Mouse (Mus musculus) embryonic stem cell, embryonic (primary cell): ENCODE measurements at regions not wholly inside any gene's neighbourhood (a gene's known extent, or its start where the extent isn't known, plus 50 kb on each side); places are given as distances from the start of the nearest gene placed in this dataset.

Experiments
- CTCF ChIA-PET, 4 experiments: fragments of 300-600 bp in 2 of 4; fragments of 350-600 bp in 2 of 4; sonication (Branson Sonifier 250); formaldehyde crosslinking; loops; one replicate each; lab custom pipeline; 2022; ENCODE audit warnings: inconsistent platforms in 2 of 4; lab: Charles Lee
- POLR2A ChIA-PET, 4 experiments: fragments of 300-600 bp in 2 of 4; fragments of 350-600 bp in 2 of 4; sonication (Branson Sonifier 250); formaldehyde crosslinking; loops; one replicate each; lab custom pipeline; 2022; ENCODE audit warnings: antibody characterized with exemption in 4 of 4, inconsistent platforms in 1 of 4; lab: Charles Lee

DNA sequence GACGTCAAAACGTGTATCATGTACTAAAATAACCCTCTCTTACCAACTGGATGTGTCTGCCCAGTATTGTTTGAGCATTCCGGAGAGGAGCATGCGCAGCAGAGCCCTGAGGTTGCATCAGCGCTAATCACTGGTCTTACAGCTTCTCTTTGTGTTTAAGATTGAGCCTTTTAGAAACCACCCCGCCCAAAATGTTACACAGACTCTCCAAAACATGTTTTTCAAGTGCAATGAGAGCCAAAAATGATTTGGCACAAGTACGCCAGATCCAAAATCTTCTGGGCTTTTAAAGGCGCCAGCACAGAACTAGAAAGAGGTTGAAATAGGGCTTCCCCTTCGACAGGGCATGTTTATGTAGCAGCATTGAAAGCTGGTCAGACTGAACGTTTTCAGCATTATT, 123.8 kb upstream of the Cited2 start:
- ChIA-PET CTCF (interaction anchor here in 1 of 4 experiments (0.7 kb wide), 1 partner anchor 1790 kb away, joined by 3 read pairs; no protein-coding TSS in a partner anchor), POLR2A (interaction anchor here in 3 of 4 experiments (0.6 to 5.6 kb wide), 20 partner anchors 11 to 765 kb away, joined by 3 to 33 read pairs (median 4); partner anchors contain the start of gene Cited2 (in 3 of the 3))

DNA sequence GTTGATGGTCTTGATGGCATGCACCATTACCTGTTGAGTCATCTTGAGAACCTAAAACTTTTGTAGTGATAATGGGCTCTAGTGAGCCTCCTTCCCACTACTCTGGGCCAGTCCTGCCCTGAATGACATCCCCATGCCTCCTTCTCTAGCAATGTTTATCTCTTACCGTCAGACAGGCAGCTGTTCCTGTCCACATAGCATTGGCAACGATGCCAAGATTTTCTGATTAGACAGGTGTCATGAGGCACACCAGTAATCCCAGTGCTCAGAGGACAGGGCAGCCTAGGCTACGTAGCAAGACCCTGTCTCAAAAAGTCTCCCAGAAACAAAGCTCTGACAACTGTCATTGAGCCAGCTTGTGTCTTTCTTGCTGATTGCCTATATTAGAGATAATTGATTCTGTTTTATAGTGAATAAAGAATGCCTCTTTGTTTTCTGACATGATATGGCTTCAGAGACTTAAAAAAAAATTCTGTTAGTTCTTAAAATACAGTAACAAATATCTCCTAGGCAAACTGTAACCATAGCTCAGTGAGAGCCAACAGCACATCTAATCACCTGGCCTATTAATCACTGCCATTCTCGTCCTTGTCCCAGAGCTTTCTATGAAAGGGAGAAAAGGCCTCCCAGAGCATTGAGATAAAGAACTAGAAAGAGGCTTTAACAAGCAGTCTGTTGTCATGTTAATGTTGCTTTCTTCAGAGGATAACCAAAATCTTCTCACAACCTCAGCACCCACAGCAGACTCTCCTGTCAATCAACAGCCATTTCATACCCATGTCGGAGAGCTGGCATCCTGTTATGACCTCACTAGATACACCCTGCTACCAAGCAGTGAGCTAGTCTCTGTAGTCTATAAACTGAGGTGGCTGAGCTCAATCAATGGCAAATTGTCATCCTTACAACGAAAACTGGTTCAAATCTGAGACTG, 122.9 kb upstream of the Cited2 start:
- ChIA-PET CTCF (no interaction called here), POLR2A (interaction anchor here (0.7 to 5.6 kb wide), 26 partner anchors 8 to 578 kb away, joined by 3 to 33 read pairs (median 4); partner anchors contain the start of genes Cited2 (in 3 of the 4) and Txlnb (in 1 of the 4))

DNA sequence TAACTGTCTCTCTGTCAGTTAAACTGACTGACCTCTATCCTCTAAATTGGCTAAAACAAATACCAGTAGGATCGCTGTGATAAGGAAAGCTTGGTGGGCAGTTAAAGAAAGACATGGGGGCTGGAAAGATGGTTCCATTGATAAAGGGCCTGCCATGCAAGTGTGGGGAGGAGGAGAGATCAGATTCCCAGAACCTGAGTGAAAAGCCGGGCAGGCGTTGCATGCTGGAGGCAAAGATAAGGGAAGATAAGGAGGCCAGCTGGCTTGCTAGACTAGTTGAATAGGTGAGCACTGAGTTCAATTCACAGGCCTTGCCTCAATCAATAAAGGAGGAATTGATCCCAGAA, 122.3 kb upstream of the Cited2 start:
- CTCF ChIA-PET, result no interaction called here
- POLR2A ChIA-PET, result interaction anchor here in 3 of 4 experiments (0.7 to 5.6 kb wide), 16 partner anchors 9 to 579 kb away, joined by 3 to 33 read pairs (median 8); partner anchors contain the start of genes Cited2 (in 3 of the 3) and Txlnb (in 1 of the 3)

DNA sequence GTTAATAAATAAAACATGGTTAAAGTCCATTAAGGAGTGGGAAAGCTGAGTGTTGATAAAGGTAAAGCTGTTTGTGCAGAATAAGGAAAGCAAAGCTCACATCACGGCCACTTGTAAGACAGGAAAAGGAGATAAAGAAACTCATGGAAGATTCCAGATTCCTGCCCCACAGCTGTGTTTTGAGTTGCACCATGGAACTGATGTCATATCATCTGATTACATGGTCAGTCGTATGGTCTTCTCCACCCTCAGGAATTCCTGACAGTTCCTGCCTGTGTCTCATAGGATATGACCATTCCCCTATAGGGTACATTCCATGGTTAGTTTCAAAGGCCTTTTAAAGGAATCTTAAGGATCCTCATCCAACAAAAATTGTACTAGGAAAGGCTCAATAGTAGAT, 120.6 kb upstream of the Cited2 start:
- CTCF ChIA-PET, result no interaction called here
- POLR2A ChIA-PET, result interaction anchor here in 1 of 4 experiments (5.6 kb wide), 1 partner anchor 120 kb away, joined by 33 read pairs; the partner anchor contains the start of gene Cited2

DNA sequence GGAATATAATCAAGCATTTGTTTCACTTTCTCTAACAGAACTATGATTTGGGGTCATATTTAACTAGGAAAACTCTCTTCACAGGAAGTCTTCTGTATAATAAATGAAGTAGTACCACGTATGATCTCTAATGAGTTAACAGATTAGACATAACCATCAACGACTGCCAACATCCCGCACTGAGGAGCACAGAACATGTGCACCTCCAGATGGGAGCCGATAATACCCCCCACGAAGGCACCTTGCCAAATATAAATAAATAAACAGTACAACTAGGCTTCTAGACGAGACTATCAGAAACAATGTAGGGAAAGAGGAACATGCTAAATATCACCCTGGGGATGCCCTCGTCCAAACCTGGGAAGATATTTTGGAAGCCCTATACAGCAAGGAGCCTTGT, 114.8 kb upstream of the Cited2 start:
- ChIA-PET CTCF (no interaction called here), POLR2A (no interaction called here)

DNA sequence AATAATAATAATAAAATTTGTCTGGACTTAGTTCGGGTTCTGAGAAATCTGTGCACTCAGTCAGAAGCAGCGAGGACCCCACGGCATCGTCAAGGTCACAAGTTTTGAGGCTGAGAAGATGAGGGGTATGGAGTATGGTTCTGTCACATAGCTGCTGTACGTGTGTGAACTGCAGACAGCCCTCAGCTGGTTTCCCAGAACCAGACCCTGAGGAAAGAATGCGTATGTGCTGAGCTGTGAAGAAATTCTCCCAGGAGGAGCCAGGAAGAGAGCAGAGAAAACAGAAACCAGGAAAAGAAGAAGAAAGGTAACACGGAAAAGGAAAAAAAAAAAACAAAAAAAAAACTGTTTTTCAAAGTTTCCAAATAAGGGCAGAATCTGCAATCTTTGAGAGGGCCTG, 112.4 kb upstream of the Cited2 start:
- POLR2A ChIA-PET, result interaction anchor here in 2 of 4 experiments (1.1 to 2.5 kb wide), 4 partner anchors 11 to 112 kb away, joined by 3 to 13 read pairs (median 4); partner anchors contain the start of gene Cited2 (in 2 of the 2)
- CTCF ChIA-PET, result interaction anchor here in 1 of 4 experiments (0.7 kb wide), 1 partner anchor 329 kb away, joined by 3 read pairs; no protein-coding TSS in a partner anchor

DNA sequence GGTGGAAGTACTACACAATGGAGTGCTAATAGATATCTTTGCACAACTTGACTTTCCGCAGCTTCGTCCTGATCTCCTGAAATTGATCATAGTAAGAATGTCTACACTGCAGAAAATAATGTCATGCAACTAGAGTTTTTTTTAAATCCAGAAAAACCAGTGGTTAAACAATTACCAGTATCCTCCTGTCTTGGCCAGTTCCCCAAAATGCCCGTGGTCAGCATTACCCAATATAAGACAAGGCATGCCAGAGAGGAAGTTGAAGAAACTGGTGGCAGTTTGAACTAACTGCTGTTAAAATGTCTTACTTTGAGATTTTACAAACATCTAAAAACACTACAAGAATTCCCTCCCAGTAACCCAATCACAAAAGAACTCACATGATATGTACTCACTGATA, 109.7 kb upstream of the Cited2 start:
- CTCF ChIA-PET, result no interaction called here
- POLR2A ChIA-PET, result interaction anchor here in 1 of 4 experiments (0.6 kb wide), 1 partner anchor 159 kb away, joined by 4 read pairs; no protein-coding TSS in a partner anchor

DNA sequence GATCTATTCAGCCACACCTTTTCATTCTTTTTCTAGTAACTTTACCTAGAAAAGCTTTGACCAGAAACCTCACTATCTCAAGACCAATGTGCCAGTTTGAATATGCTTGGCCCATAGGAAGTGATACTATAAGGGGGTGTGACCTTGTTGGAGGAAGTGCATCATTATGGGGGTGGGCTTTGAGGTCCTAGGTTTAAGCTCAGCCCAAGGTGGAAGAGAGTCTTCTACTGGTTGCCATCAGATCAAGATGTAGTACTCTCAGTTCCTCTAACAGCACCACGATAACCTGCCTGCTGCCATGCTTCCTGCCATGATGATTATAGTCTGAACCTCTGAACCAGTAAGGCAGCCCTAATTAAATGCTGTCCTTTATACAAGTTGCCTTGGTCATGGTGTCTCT, 105.0 kb upstream of the Cited2 start:
- POLR2A ChIA-PET, result no interaction called here
- CTCF ChIA-PET, result no interaction called here

DNA sequence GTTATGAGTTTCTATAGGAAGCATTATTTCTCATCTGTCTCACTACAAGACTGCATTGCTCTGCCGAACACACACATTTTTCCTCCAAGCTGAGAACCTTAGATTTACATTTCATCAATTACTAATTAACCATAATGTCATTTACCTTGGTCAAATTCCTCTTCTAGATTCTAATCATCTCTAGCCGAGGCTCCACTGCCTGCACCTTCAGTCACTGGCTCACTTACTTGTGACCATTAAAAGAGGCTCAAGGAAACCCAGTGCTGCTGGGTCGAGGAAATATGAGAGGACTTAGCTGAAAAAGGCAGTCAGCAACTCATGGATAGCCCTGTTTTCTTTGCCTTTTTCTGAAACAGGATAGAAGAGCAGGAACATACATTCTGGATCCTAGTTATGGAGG, 103.4 kb upstream of the Cited2 start:
- POLR2A ChIA-PET, result no interaction called here

DNA sequence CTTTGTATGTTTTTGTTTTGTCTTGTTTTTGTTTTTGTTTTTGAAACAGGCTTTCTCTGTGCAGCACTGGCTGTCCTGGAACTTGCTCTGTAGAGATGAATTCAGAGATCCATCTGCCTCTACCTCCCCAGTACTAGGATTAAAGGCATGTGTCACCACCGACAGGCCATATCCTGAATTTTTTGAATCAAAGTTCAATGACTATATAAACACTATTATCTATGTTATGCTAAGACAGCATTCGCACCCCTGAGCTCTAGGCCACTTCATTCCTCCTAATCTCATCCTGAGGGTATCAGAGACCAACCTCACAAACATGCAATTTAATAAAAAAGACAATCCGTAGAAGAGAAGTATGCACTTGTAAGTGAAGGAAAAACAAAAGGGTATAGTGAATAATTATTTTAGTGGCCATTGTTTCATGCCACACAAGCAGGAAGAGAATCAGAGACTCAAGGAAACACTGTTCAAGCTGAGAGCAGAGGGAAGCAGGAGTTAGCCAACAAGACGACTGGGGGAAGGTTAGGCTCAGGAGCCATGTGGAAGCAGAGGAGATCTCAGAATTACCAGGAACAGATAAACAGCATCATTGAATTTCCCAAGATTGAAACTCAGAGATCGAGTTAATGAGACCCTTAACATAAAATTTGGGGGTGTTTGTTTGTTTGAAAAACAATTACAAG, 101.2 kb upstream of the Cited2 start:
- POLR2A ChIA-PET, result interaction anchor here in 2 of 4 experiments (0.6 kb wide), 2 partner anchors 18 to 96 kb away, joined by 5 to 8 read pairs; no protein-coding TSS in a partner anchor
- CTCF ChIA-PET, result no interaction called here

More for the DNA sequence above, 103.4 kb upstream of the Cited2 start:
- CTCF ChIA-PET, result no interaction called here

DNA sequence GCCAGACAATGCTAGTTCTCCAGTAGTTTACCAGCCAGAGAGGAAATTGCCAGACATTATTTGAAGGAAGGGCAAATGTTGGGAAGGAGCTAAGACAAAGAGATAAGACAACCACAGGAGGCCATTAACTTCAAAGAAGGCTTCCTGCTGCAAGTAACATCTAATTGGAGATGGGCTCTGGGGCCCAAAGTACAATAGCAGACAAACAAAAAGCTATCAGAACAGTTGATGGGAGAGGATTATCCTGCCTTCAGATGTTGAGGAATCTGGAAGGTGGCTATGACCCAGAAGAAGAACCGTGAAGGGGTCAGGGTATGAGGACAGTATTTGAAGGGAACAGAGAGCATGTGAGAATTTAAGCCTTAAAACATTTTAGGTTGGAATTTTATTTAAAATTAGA, 100.2 kb upstream of the Cited2 start:
- ChIA-PET POLR2A (interaction anchor here in 3 of 4 experiments (0.6 to 3.5 kb wide), 4 partner anchors 19 to 101 kb away, joined by 3 to 11 read pairs (median 6); partner anchors contain the start of gene Cited2 (in 1 of the 3)), CTCF (interaction anchor here in 1 of 4 experiments (0.6 kb wide), 1 partner anchor 102 kb away, joined by 5 read pairs; no protein-coding TSS in a partner anchor)

DNA sequence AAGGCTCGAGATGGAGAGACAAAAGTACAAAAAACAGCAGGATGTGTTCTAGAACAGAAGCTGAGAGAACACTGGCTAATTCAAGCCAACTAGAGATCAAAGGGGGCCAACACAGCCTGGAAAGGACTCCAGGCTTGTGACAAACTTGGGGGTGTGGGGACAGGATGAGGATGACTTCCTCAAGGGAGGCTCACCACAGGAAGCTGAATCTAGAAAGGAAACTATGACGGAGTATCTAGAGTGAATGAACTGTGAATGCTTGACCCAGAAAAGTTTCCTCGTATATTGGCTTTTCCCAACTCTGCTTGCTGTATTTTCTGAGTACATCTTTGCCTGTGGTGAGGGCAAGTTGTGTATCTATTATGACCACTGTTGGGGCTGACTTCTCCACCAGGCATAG, 93.3 kb upstream of the Cited2 start:
- ChIA-PET POLR2A (interaction anchor here in 1 of 4 experiments (1.0 kb wide), 1 partner anchor 23 kb away, joined by 3 read pairs; no protein-coding TSS in a partner anchor), CTCF (no interaction called here)

DNA sequence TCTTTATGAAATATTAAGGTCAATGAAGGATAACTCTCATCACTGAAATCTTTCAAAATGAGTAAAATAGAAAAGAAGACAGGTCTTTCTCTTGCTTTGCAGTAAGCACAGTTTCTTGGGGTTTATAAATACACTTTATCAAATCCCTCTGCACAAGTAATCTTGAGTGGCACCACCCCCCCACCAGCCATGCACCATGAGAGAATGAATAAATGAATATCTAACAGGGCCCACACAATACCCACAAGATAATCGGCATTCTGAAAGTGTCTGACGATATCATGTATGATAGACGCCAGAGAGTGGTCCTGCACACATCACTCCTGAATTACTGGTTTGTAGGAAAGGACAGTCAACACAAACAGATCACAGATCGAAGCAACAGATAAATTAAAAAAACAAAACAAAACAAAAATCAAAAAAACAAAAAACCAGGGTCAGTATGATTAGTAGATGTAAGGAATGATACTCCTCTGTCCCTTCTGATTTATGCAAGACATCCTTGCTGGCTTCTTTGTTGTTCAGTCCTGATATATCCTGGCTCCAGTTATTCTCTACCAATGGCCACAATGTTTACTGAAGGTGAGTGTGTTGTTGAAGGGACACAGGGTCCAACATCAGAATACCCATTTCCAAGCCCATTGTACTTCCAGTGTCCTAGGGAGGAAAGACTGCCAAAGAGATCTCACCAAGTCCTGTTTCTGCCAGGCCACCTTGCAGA, 92.0 kb upstream of the Cited2 start:
- POLR2A ChIA-PET, result interaction anchor here in 1 of 4 experiments (1.0 to 1.3 kb wide), 2 partner anchors 22 to 30 kb away, joined by 3 to 5 read pairs; no protein-coding TSS in a partner anchor
- CTCF ChIA-PET, result no interaction called here

DNA sequence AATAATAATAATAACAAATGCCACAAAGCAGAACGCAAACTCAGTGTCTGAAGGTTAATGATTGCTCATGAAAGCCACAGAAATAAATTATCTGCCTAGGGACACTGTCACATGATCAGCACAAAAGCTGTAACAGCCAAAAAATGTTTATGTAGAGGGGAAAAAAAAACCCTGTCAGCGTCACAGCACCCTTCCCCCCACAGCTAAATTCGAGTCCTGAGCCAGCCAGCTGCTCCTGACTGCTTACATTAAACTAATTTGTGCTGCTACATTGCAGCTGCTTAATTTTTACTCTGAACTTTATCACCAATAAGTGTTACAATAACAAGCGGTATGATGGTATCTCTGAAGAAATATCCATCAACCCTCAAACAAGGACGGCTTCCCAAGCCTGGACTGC, 91.2 kb upstream of the Cited2 start:
- CTCF ChIA-PET, result no interaction called here

DNA sequence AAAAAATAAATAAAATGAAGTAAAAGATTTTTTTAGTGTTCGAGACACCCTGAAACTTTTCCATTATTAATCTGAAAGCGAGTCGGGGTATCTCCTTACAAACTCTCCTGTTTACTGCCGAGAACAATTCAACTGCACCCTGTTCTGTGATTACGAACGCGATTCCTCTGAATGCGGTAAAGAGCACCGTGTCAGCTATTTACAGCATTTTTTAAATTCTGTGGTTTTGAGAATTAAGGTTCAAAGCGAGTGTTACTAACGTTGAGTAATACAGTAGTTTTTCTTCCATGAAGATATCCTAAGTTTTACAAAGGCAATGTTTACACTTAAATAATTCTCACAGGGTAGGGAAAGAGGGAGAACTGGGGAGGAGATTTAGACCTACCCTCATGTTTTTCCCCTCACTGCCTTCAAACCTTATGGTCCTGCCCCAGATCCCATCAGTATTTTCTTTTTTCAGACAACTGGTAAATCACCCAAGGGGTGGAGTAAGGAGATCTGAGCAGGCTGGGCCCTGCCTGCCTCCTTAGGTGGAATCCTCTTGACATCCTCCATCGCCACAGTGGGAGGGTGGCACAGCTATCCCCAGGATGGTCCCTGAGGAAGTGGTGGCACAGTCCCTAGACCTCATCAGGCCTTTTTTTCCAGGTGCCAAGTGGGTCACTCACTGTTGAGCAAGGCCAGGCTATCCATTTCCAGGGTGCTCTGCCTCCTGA, 89.9 kb upstream of the Cited2 start:
- ChIA-PET CTCF (no interaction called here), POLR2A (no interaction called here)

More for the DNA sequence above, 91.2 kb upstream of the Cited2 start:
- POLR2A ChIA-PET, result interaction anchor here in 1 of 4 experiments (0.7 to 1.3 kb wide), 2 partner anchors 31 to 360 kb away, joined by 3 to 5 read pairs; no protein-coding TSS in a partner anchor

DNA sequence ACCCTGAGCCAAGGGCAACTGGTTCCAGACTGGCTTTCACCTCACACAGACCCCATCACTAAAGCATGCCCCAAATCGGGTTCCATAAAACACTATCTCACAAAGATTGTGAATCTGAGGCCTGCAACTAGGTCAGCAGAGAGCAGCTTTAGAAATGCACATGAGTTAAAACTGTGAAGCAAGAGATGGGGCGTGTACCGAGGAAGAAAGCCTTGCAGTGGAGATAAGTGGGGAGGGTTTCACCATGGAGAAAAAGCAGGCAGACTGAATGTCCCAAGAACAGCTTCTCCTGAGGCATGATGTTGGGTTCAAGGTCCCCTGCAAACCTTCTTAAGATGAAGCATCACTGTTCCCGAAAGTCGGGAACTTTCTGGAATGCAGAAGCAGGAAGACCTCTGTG, 77.7 kb upstream of the Cited2 start:
- ChIA-PET POLR2A (interaction anchor here in 2 of 4 experiments (1.0 to 1.2 kb wide), 2 partner anchors 66 to 77 kb away, joined by 3 to 4 read pairs; partner anchors contain the start of gene Cited2 (in 1 of the 2)), CTCF (no interaction called here)

DNA sequence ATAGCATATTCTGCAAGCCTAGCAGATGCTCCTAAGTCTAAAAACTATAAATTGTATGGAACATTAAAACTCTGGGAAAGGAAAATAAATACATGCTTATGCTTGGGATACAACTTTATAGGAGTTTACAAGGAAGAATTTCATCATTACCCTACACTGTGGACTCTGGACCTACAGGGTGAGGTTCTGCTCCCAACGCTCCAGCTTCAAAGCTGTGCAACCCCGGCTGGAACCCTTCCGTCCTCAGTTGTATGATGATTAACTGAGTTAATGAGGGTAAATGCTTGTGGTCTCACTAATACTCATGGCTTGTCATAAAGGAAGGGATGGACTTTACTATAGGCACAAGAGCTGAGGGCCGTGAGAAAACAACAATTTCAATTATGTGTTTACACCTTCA, 76.6 kb upstream of the Cited2 start:
- CTCF ChIA-PET, result no interaction called here

More for the DNA sequence above, 76.6 kb upstream of the Cited2 start:
- POLR2A ChIA-PET, result interaction anchor here in 3 of 4 experiments (0.5 to 1.4 kb wide), 4 partner anchors 12 to 153 kb away, joined by 3 to 6 read pairs (median 4); partner anchors contain the start of gene Cited2 (in 2 of the 3)
